Mouse (Mus musculus) brain, embryonic 14.5 days (tissue): ENCODE data around the gene Rtn3.

ENCODE experiments used
- CTCF ChIP-seq: fragments of 200-500 bp; IDR thresholded peaks from 2 replicates; pipeline ENCODE4 v1.5.1; 2012; ENCODE audit warnings: inconsistent platforms, mild to moderate bottlenecking, moderate library complexity, borderline replicate concordance; ENCODE audit not compliant: insufficient read depth, insufficient read length; ENCODE audit errors: extremely low read depth
- POLR2A ChIP-seq: fragments of 200-500 bp; IDR thresholded peaks from 2 replicates; pipeline ENCODE4 v1.6.1; 2012; ENCODE audit warnings: mild to moderate bottlenecking, inconsistent platforms, borderline replicate concordance; ENCODE audit not compliant: poor library complexity, insufficient read depth, insufficient read length, severe bottlenecking; ENCODE audit errors: extremely low read depth

- no peak for TF ChIP-seq CTCF
- TF ChIP-seq POLR2A: no peak
Observed at GRCm38 (mm10) chr19:7445596-7445995, 37.5 kb downstream of the Rtn3 start.
